Mouse (Mus musculus) liver, embryonic 14.5 days (tissue): ENCODE data around the gene Ube3b.

Source experiments
- CTCF ChIP-seq: IDR thresholded peaks from 2 replicates; pipeline ENCODE4 v1.5.1; 2016; ENCODE audit warnings: antibody characterized with exemption, low read depth, control low read depth
- EP300 ChIP-seq: IDR thresholded peaks from 2 replicates; pipeline ENCODE4 v1.6.1; 2016; ENCODE audit warnings: antibody characterized with exemption, low read depth

DNA sequence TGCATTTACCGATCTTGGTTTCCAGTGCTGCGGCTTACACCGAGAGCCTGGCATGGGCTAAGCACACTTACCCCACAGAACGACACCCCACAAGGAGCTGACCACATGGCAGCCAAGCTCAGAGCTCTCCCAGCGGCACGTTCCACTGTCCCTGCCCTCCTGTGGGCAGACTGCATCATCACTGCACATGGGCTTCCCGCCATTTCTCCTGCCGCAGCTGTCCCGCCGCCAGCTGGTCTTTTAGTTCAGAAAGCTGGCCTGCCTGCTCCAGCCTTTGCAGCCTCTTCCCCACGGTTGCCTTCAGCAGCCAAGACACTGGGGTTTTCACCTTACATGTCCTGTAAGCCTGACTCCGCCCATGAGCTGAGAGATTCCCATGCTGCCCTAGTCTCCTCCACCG lies 30.0 kb downstream of the Ube3b start:
- TF ChIP-seq CTCF: no peak
- no peak for TF ChIP-seq EP300
